Mouse (Mus musculus): ENCODE data around the gene Galk1.

Galk1 gene

GRCm38 (mm10) chr11:115974309-115975082, 38.0 kb downstream of the Galk1 start, which contains the start of gene Itgb4:
Gene Itgb4 (plus strand): TSS chr11:115974709.
- peak; percentile 50 for DNase-seq

GRCm38 (mm10) chr11:115971016-115971415, 41.5 kb downstream of the Galk1 start:
- DNase-seq = peak; percentile 39

- peak; percentile 38 for DNase-seq
Measured at GRCm38 (mm10) chr11:115970006-115970673, 42.4 kb downstream of the Galk1 start.

GRCm38 (mm10) chr11:115968731-115969405, 43.7 kb downstream of the Galk1 start:
- no peak for DNase-seq

GRCm38 (mm10) chr11:115964977-115965604, 47.4 kb downstream of the Galk1 start:
- DNase-seq = no peak

GRCm38 (mm10) chr11:115962651-115963412, 49.7 kb downstream of the Galk1 start:
- no peak for DNase-seq

- peak; percentile 32 for DNase-seq
Measured at GRCm38 (mm10) chr11:115959018-115959417, 53.5 kb downstream of the Galk1 start.
